Comparison of ENCODE assay signal across 8 mouse cellular contexts in the genomic region with DNA sequence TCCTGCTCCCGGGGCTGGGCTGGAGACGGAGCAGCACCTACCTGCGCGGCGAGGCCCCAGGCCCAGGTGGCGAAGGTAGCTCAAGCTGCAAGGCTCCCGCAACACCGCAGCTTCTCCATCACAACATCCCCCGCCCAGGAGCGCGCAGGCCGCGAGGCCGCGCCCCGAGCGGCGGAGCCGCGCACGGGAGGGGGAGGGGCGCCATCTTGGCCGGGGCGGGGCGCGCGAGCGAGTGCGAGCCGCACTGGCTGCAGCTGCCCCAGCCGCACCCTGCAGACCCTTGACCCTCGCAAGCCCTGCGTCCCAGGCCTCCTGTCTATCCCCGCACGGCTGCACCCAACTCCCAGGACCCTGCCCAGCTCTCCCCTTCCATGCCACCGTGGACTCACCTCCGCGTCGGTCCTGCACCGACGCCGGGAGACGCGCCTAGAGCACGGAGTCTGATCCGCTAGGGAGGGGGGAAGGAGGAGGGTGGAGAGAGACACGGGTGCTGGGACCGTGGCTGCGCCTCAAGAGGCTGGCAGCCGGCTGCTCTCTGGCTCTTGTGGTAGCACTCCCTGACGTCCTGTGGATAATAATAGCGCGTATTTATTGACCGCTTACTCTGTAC. TPM values are rescaled to one million over a fixed set of nuclear protein-coding genes. Genes with fewer than 3 reads are reported as not detected.
DNase-seq lines count a peak whose midpoint lies in the region; ATAC-seq and TF ChIP-seq lines count a peak whose summit lies in the region.

Gene Apbb1 (minus strand): TSS at position 560 of the 610 bp plus-strand sequence.

- no peak for TF ChIP-seq POLR2A in small intestine, adult 2 months (IDR thresholded peaks at IDR 0.05; ENCODE audit: low read depth, low read length)

- peak; percentile 73 for DNase-seq in A20 (ENCODE audit: low read depth, low spot score)
- DNase-seq in adrenal gland, postnatal 4 days (ENCODE audit: low spot score in 2 of 2): peak; percentile 33 to 34
- peak; percentile 81 for DNase-seq in embryonic facial prominence, embryonic 14.5 days (ENCODE audit: low spot score)
- DNase-seq in heart, adult 18-20 months: peak; percentile 85
- peak; percentile 84 for DNase-seq in kidney, adult 18-20 months

- H3K36me3 ChIP-seq in embryonic facial prominence, embryonic 14.5 days (ENCODE audit: control insufficient read depth, insufficient read depth, low read length): no peaks in the 10 kb centered on the region
- no peaks in the 10 kb centered on the region for H3K36me3 ChIP-seq in limb, embryonic 12.5 days
- 0 out of 2 replicates have a peak, but pooled peaks cover 1% of the 10 kb centered on the region for H3K36me3 ChIP-seq in midbrain, embryonic 13.5 days
- no peaks in the 10 kb centered on the region for H3K36me3 ChIP-seq in small intestine, adult 2 months (ENCODE audit: control insufficient read depth, insufficient read depth, low read length)

- H3K9me3 ChIP-seq in embryonic facial prominence, embryonic 14.5 days (ENCODE audit: control insufficient read depth, low read length): no peaks in the 10 kb centered on the region
- H3K9me3 ChIP-seq in limb, embryonic 12.5 days: no peaks in the 10 kb centered on the region
- H3K9me3 ChIP-seq in midbrain, embryonic 13.5 days: no peaks in the 10 kb centered on the region

- peak; percentile 93 for ATAC-seq in embryonic facial prominence, embryonic 14.5 days (ENCODE audit: low read depth)
- peak; percentile 88 for ATAC-seq in limb, embryonic 12.5 days (ENCODE audit: insufficient number of reproducible peaks, insufficient read depth, low FRiP score, low TSS enrichment, low read depth)
- peak; percentile 94 for ATAC-seq in midbrain, embryonic 13.5 days

- H3K9ac ChIP-seq in embryonic facial prominence, embryonic 14.5 days (ENCODE audit: low read depth, low read length): peak within 1 kb of the TSS; percentile 75
- peak within 1 kb of the TSS; percentile 78 for H3K9ac ChIP-seq in limb, embryonic 12.5 days (replicated peaks)
- H3K9ac ChIP-seq in midbrain, embryonic 13.5 days (replicated peaks): peak within 1 kb of the TSS; percentile 89

- TF ChIP-seq CTCF in small intestine, adult 2 months (IDR thresholded peaks at IDR 0.05; ENCODE audit: extremely low read depth, insufficient read length, insufficient replicate concordance, low read depth, low read length): no peak

- WGBS in embryonic facial prominence, embryonic 14.5 days: 0% methylated on average over 22 of the region's 54 CpGs
- WGBS in limb, embryonic 12.5 days: under 1% methylated on average over 41 of the region's 54 CpGs
- WGBS in midbrain, embryonic 13.5 days: under 1% methylated on average over 44 of the region's 54 CpGs
- under 1% methylated on average over 49 of the region's 54 CpGs for WGBS in small intestine, adult 2 months

- H3K4me1 ChIP-seq in embryonic facial prominence, embryonic 14.5 days (ENCODE audit: control insufficient read depth, insufficient read depth, low read length): 0 out of 2 replicates have a peak, but pooled peaks cover 11% of the 10 kb centered on the region
- H3K4me1 ChIP-seq in limb, embryonic 12.5 days (replicated peaks): peaks cover 21% of the 10 kb centered on the region
- H3K4me1 ChIP-seq in midbrain, embryonic 13.5 days (replicated peaks): peaks cover 46% of the 10 kb centered on the region
- H3K4me1 ChIP-seq in small intestine, adult 2 months (ENCODE audit: control insufficient read depth, insufficient read depth, insufficient read length, low read length): peaks cover 3% of the 10 kb centered on the region; the same call in 1 of the 2 replicates

- peak within 1 kb of the TSS; percentile 76 for H3K4me3 ChIP-seq in embryonic facial prominence, embryonic 14.5 days (ENCODE audit: low read depth, low read length)
- H3K4me3 ChIP-seq in limb, embryonic 12.5 days (replicated peaks): peak within 1 kb of the TSS; percentile 66
- peak within 1 kb of the TSS; percentile 77 for H3K4me3 ChIP-seq in midbrain, embryonic 13.5 days (replicated peaks)
- peak within 1 kb of the TSS; percentile 97 for H3K4me3 ChIP-seq in small intestine, adult 2 months (ENCODE audit: low read depth, low read length)

- peak within 1 kb of the TSS; percentile 74 for H3K27ac ChIP-seq in embryonic facial prominence, embryonic 14.5 days (replicated peaks; ENCODE audit: low read depth, low read length)
- H3K27ac ChIP-seq in limb, embryonic 12.5 days: peak within 1 kb of the TSS; percentile 73
- H3K27ac ChIP-seq in midbrain, embryonic 13.5 days: peak within 1 kb of the TSS; percentile 98
- no peak within 1 kb of the TSS; the same call in 1 of the 2 replicates for H3K27ac ChIP-seq in small intestine, adult 2 months (ENCODE audit: insufficient read depth, low read depth, low read length)

- peak within 1 kb of the TSS; percentile 79 for H3K4me2 ChIP-seq in embryonic facial prominence, embryonic 14.5 days (ENCODE audit: low read depth, low read length)
- H3K4me2 ChIP-seq in limb, embryonic 12.5 days: peak within 1 kb of the TSS; percentile 76
- peak within 1 kb of the TSS; percentile 78 for H3K4me2 ChIP-seq in midbrain, embryonic 13.5 days (replicated peaks)

- H3K27me3 ChIP-seq in embryonic facial prominence, embryonic 14.5 days (replicated peaks; ENCODE audit: control insufficient read depth, insufficient read depth, low read length): no peaks in the 10 kb centered on the region
- H3K27me3 ChIP-seq in limb, embryonic 12.5 days: no peaks in the 10 kb centered on the region
- no peaks in the 10 kb centered on the region for H3K27me3 ChIP-seq in midbrain, embryonic 13.5 days
- peaks cover 5% of the 10 kb centered on the region; the same call in 1 of the 2 replicates for H3K27me3 ChIP-seq in small intestine, adult 2 months (ENCODE audit: control insufficient read depth, insufficient read depth, low read length)

RNA-seq across cellular contexts. Expression of gene Apbb1, which starts in this region (rescaled TPM):
- total RNA-seq in adrenal gland, postnatal 4 days (2021): 10 to 100 TPM; 36.8 to 42.3 TPM
- 45.6 and 48.2 TPM in 2 replicates for polyA plus RNA-seq in embryonic facial prominence, embryonic 14.5 days (2014; fragmentation: Nextera tagmentation; extraction: Ambion mirVana)
- total RNA-seq in heart, adult 18-20 months (2021): 100 to 1,000 TPM; 119 to 124 TPM
- 62.7 and 66.4 TPM in 2 replicates for polyA plus RNA-seq in limb, embryonic 12.5 days (2016; fragmentation: Nextera tagmentation; extraction: Ambion mirVana)
- polyA plus RNA-seq in midbrain, embryonic 13.5 days (2015; fragmentation: Nextera tagmentation; extraction: Ambion mirVana): 234 and 240 TPM in 2 replicates
- 15.5 and 16.8 TPM in 2 replicates for polyA plus RNA-seq in small intestine, adult 2 months (2012; rRNA removed)

Comparison
In these comparisons a context has a peak if more than half of its experiments do, and no peak if none do; other contexts are left out.
1. DNase-seq: peak in every context shown above with its lines; median percentile 85 in heart, adult 18-20 months; 84 in kidney, adult 18-20 months; 81 in embryonic facial prominence, embryonic 14.5 days; 73 in A20; 34 in adrenal gland, postnatal 4 days.